Mouse (Mus musculus) liver, embryonic 15.5 days (tissue): Measurements from ENCODE around the gene Ccl4. TPM values are rescaled to one million over a fixed set of nuclear protein-coding genes. Genes with fewer than 3 reads are reported as not detected.

Source experiments
- ATAC-seq: fragments of 200-750 bp; cut with Nextera tagmentation; 2 replicates; pipeline ENCODE4 v1.8.0; 2017; ENCODE audit warnings: moderate number of reproducible peaks, mild to moderate bottlenecking, moderate library complexity; ENCODE audit not compliant: insufficient read depth
- H3K27ac ChIP-seq: fragments of 300-500 bp; sonication (generic); replicated peaks from 2 replicates; pipeline ENCODE4 v1.5.1; 2015; ENCODE audit warnings: mild to moderate bottlenecking, inconsistent platforms
- H3K27me3 ChIP-seq: fragments of 300-500 bp; sonication (generic); 2 replicates; pipeline ENCODE4 v1.6.1; 2015; ENCODE audit warnings: mild to moderate bottlenecking, inconsistent platforms
- H3K36me3 ChIP-seq: fragments of 300-500 bp; sonication (generic); replicated peaks from 2 replicates; pipeline ENCODE4 v1.6.1; 2015; ENCODE audit warnings: moderate library complexity, mild to moderate bottlenecking, inconsistent platforms
- H3K4me1 ChIP-seq: fragments of 300-500 bp; sonication (generic); replicated peaks from 2 replicates; pipeline ENCODE4 v1.6.1; 2015; ENCODE audit warnings: inconsistent platforms
- H3K4me2 ChIP-seq: fragments of 300-500 bp; sonication (generic); 2 replicates; pipeline ENCODE4 v1.6.1; 2015; ENCODE audit warnings: moderate library complexity, mild to moderate bottlenecking, inconsistent platforms
- H3K4me3 ChIP-seq: fragments of 300-500 bp; sonication (generic); replicated peaks from 2 replicates; pipeline ENCODE4 v1.5.1; 2015; ENCODE audit warnings: mild to moderate bottlenecking, inconsistent platforms
- H3K9ac ChIP-seq: fragments of 300-500 bp; sonication (generic); 2 replicates; pipeline ENCODE4 v1.6.1; 2015; ENCODE audit warnings: moderate library complexity, mild to moderate bottlenecking, inconsistent platforms
- H3K9me3 ChIP-seq: fragments of 300-500 bp; sonication (generic); replicated peaks from 2 replicates; pipeline ENCODE4 v1.6.1; 2016; ENCODE audit warnings: inconsistent platforms
- WGBS: fragments of 180-500 bp; shearing (Covaris S2); methylation state at CpG from one replicate; pipeline ENCODE4 v1.1.7; 2015; ENCODE audit warnings: mixed read lengths; ENCODE audit not compliant: insufficient replicate concordance; 5-methylcytosine and 5-hydroxymethylcytosine counted together
- polyA plus RNA-seq: library from polyadenylated mRNA; unstranded; fragments of >200 nt; fragmentation: Nextera tagmentation; extraction: Ambion mirVana; gene quantifications from 2 replicates; pipeline ENCODE4 v1.2.1, GENCODE M21; 2015

Ccl4 gene
- 0.32 and 0.37 TPM in 2 replicates for polyA plus RNA-seq

GRCm38 (mm10) chr11:83662204-83662603 lies at the start of gene Ccl4:
TSS of gene Ccl4 (plus strand) at chr11:83662584.
- Histone ChIP-seq H3K9ac (no peak within 1 kb of the TSS), H3K4me2 (no peak within 1 kb of the TSS), H3K27ac (no peak within 1 kb of the TSS), H3K4me1 (no peaks in the 10 kb centered on the region; the same call in 1 of the 2 replicates), H3K9me3 (no peaks in the 10 kb centered on the region), H3K27me3 (no peaks in the 10 kb centered on the region), H3K4me3 (no peak within 1 kb of the TSS), H3K36me3 (no peaks in the 10 kb centered on the region)
- 24% methylated on average over 6 of the region's 6 CpGs for WGBS
- ATAC-seq: no peak

GRCm38 (mm10) chr11:83616586-83616985 lies 45.8 kb upstream of the Ccl4 start:
- Histone ChIP-seq H3K9ac (no peak overlapping the region), H3K27ac (no peak overlapping the region), H3K27me3 (no peaks in the 10 kb centered on the region), H3K9me3 (no peaks in the 10 kb centered on the region), H3K36me3 (no peaks in the 10 kb centered on the region), H3K4me3 (no peak overlapping the region), H3K4me2 (no peak overlapping the region), H3K4me1 (no peaks in the 10 kb centered on the region)
- WGBS: 57% methylated on average over 1 of the region's 1 CpGs
- ATAC-seq: no peak

- Histone ChIP-seq H3K4me2 (no peak overlapping the region), H3K4me3 (no peak overlapping the region), H3K27me3 (no peaks in the 10 kb centered on the region), H3K4me1 (no peaks in the 10 kb centered on the region), H3K36me3 (no peaks in the 10 kb centered on the region), H3K9ac (no peak overlapping the region), H3K27ac (0 out of 2 replicates have a peak overlapping the region, but pooled peaks have one; percentile 9), H3K9me3 (no peaks in the 10 kb centered on the region)
- ATAC-seq: no peak
- 42% methylated on average over 5 of the region's 5 CpGs for WGBS
Measured at GRCm38 (mm10) chr11:83618238-83618637, 44.1 kb upstream of the Ccl4 start.

- WGBS: 33% methylated on average over 1 of the region's 1 CpGs
- Histone ChIP-seq H3K27me3 (no peaks in the 10 kb centered on the region), H3K4me1 (no peaks in the 10 kb centered on the region), H3K27ac (no peak overlapping the region), H3K9ac (no peak overlapping the region), H3K9me3 (no peaks in the 10 kb centered on the region), H3K36me3 (no peaks in the 10 kb centered on the region), H3K4me2 (no peak overlapping the region), H3K4me3 (no peak overlapping the region)
- no peak for ATAC-seq
Measured at GRCm38 (mm10) chr11:83619037-83619436, 43.3 kb upstream of the Ccl4 start.

- H3K4me2 ChIP-seq: no peak overlapping the region
- no peaks in the 10 kb centered on the region for H3K9me3 ChIP-seq
- no peaks in the 10 kb centered on the region for H3K36me3 ChIP-seq
- ATAC-seq: no peak
- H3K27ac ChIP-seq: no peak overlapping the region
- no peaks in the 10 kb centered on the region for H3K27me3 ChIP-seq
- H3K4me3 ChIP-seq: no peak overlapping the region
- 65% methylated on average over 3 of the region's 3 CpGs for WGBS
- no peaks in the 10 kb centered on the region for H3K4me1 ChIP-seq
- H3K9ac ChIP-seq: no peak overlapping the region
Measured at GRCm38 (mm10) chr11:83623586-83623985, 38.8 kb upstream of the Ccl4 start.

GRCm38 (mm10) chr11:83628808-83629207 lies 33.6 kb upstream of the Ccl4 start:
- WGBS: 54% methylated on average over 9 of the region's 9 CpGs
- Histone ChIP-seq H3K9me3 (no peaks in the 10 kb centered on the region), H3K27me3 (no peaks in the 10 kb centered on the region), H3K4me3 (no peak overlapping the region), H3K27ac (no peak overlapping the region), H3K36me3 (no peaks in the 10 kb centered on the region), H3K4me2 (no peak overlapping the region), H3K4me1 (no peaks in the 10 kb centered on the region), H3K9ac (no peak overlapping the region)
- no peak for ATAC-seq

DNA sequence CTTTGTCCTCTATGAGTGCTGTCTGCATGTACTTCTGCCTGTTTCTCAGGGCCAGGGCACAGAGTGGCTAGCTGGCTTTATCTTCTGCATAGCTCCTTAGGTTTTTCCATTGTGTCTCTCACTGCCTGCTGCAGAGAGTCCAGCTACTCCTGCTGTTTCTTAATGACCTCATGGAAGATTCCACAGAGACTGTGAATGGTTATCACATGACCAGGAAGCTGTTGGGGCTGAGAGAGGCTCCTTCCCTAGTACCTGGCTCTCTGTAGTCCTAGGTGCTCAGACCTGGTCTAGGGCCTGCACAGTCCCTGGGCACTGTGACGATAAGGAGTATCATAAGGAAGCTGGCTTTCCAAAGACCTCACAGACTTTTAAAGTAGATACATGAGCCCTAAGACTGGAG lies 31.8 kb upstream of the Ccl4 start:
- ATAC-seq: no peak
- Histone ChIP-seq H3K9me3 (no peaks in the 10 kb centered on the region), H3K36me3 (no peaks in the 10 kb centered on the region), H3K4me3 (no peak overlapping the region), H3K27ac (no peak overlapping the region), H3K27me3 (no peaks in the 10 kb centered on the region), H3K4me2 (no peak overlapping the region), H3K9ac (no peak overlapping the region), H3K4me1 (no peaks in the 10 kb centered on the region)
- WGBS: 69% methylated on average over 1 of the region's 1 CpGs

- Histone ChIP-seq H3K9ac (no peak overlapping the region), H3K36me3 (no peaks in the 10 kb centered on the region), H3K27me3 (no peaks in the 10 kb centered on the region), H3K27ac (no peak overlapping the region), H3K9me3 (no peaks in the 10 kb centered on the region), H3K4me2 (no peak overlapping the region), H3K4me1 (no peaks in the 10 kb centered on the region), H3K4me3 (no peak overlapping the region)
- WGBS: 54% methylated on average over 2 of the region's 2 CpGs
- no peak for ATAC-seq
Measured at GRCm38 (mm10) chr11:83631065-83631464, 31.3 kb upstream of the Ccl4 start.

DNA sequence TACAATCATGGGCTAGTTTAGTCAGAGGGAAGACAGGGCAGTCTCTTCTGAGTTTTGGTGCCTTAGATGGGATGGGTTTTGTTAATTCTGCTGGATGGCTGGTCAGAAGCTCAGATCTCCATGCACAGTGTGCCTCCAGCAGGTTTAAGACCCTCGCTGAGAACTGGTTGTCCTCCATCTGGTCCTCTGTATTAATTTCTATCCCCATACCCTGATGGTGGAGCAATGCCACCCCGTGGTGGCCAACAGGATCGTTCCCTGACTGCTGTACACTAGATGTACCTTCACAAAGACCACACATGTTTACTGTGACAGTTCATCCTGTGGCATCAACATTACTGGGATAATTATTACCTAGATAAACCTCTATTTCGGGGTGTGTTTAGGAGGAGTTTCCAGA lies 29.6 kb upstream of the Ccl4 start:
- Histone ChIP-seq H3K9ac (no peak overlapping the region), H3K27ac (no peak overlapping the region), H3K27me3 (no peaks in the 10 kb centered on the region), H3K4me1 (no peaks in the 10 kb centered on the region), H3K4me2 (no peak overlapping the region), H3K36me3 (no peaks in the 10 kb centered on the region), H3K4me3 (no peak overlapping the region), H3K9me3 (no peaks in the 10 kb centered on the region)
- 40% methylated on average over 4 of the region's 4 CpGs for WGBS
- ATAC-seq: no peak

DNA sequence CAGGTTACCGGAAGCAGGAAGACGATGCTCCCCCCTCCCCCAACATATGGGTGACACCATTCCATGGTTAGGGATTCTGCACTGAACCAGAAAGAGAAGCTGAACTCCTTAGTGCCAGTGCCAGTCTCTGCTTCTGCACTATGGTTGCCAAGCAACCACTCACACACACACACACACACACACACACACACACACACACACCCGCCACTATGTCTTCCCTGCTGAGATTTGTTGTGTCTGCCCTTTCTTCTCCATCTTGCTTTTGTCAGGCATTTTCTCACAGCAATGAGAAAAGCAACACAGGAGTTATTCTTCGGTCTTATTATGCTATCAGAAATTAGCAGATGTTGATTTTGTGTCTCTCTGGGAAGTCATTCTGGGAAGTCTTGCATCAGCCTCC lies 28.0 kb upstream of the Ccl4 start:
- Histone ChIP-seq H3K9me3 (no peaks in the 10 kb centered on the region), H3K27me3 (no peaks in the 10 kb centered on the region), H3K27ac (no peak overlapping the region), H3K4me1 (no peaks in the 10 kb centered on the region), H3K9ac (no peak overlapping the region), H3K36me3 (no peaks in the 10 kb centered on the region), H3K4me3 (no peak overlapping the region), H3K4me2 (no peak overlapping the region)
- no peak for ATAC-seq
- 57% methylated on average over 4 of the region's 4 CpGs for WGBS

GRCm38 (mm10) chr11:83634898-83635297 lies 27.5 kb upstream of the Ccl4 start:
- 62% methylated on average over 2 of the region's 2 CpGs for WGBS
- no peaks in the 10 kb centered on the region for H3K27me3 ChIP-seq
- no peak overlapping the region for H3K4me2 ChIP-seq
- H3K9me3 ChIP-seq: no peaks in the 10 kb centered on the region
- H3K36me3 ChIP-seq: no peaks in the 10 kb centered on the region
- no peaks in the 10 kb centered on the region for H3K4me1 ChIP-seq
- H3K9ac ChIP-seq: no peak overlapping the region
- no peak overlapping the region for H3K27ac ChIP-seq
- no peak for ATAC-seq
- no peak overlapping the region for H3K4me3 ChIP-seq

DNA sequence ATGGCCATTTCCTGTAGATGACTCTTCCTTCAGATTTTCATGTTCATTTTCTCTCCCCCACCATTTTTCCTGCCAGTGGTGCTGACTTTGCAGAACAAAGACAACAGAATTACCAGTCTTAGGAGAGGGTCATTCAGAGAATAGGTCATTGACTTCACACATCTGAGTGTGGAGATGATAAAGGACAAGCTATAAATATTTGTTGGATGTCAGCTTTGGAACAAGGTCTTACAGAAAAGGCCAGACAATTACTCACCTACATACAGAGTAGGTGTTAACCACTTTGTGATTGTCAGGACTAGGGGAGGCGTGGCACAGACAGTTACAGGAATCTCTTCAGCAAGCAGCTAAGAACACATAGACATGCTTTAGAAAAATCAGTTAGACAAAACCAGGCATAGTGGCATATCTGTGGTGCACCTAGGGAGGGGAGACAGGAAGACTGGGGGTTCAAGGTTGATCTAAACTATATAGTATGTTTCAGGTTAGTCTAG lies 25.6 kb upstream of the Ccl4 start:
- no peaks in the 10 kb centered on the region for H3K9me3 ChIP-seq
- no peaks in the 10 kb centered on the region for H3K27me3 ChIP-seq
- H3K4me3 ChIP-seq: no peak overlapping the region
- ATAC-seq: no peak
- H3K27ac ChIP-seq: no peak overlapping the region
- H3K4me1 ChIP-seq: no peaks in the 10 kb centered on the region
- no peak overlapping the region for H3K4me2 ChIP-seq
- H3K36me3 ChIP-seq: no peaks in the 10 kb centered on the region
- 46% methylated on average over 1 of the region's 1 CpGs for WGBS
- no peak overlapping the region for H3K9ac ChIP-seq
